Mouse (Mus musculus) liver, adult 2 months (tissue): ENCODE results near the gene Hectd4.

ENCODE experiments used
- CTCF ChIP-seq: fragments of 200-500 bp; IDR thresholded peaks from 2 replicates; pipeline ENCODE4 v1.5.1; 2011; ENCODE audit warnings: low read depth, low read length, control low read depth
- POLR2A ChIP-seq: fragments of 200-500 bp; IDR thresholded peaks from 2 replicates; pipeline ENCODE4 v1.6.1; 2011; ENCODE audit warnings: low read length, control low read depth; ENCODE audit not compliant: insufficient read depth; ENCODE audit errors: extremely low read depth

GRCm38 (mm10) chr5:121253816-121254497 is 33.9 kb downstream of the Hectd4 start:
- TF ChIP-seq CTCF: no peak
- no peak for TF ChIP-seq POLR2A
